Mouse (Mus musculus): ENCODE measurements around the gene Sec16b. TPM values are rescaled to one million over a fixed set of nuclear protein-coding genes. Genes with fewer than 3 reads are reported as not detected.

Sec16b gene
- 6.7 and 7.8 TPM in 2 replicates for polyA plus RNA-seq (2014; fragmentation: Nextera tagmentation; extraction: Ambion mirVana)

- Histone ChIP-seq H3K36me3 (ENCODE audit: control insufficient read depth, insufficient read depth, low read length) (no peaks in the 10 kb centered on the region), H3K27ac (ENCODE audit: low read depth) (no peak within 1 kb of the TSS), H3K9ac (ENCODE audit: low read length) (peak within 1 kb of the TSS; percentile 10; the same call in 1 of the 2 replicates), H3K4me2 (ENCODE audit: low read length) (peak within 1 kb of the TSS; percentile 23), H3K27me3 (replicated peaks; ENCODE audit: control insufficient read depth, insufficient read depth, low read length) (no peaks in the 10 kb centered on the region), H3K9me3 (ENCODE audit: control insufficient read depth, low read length) (no peaks in the 10 kb centered on the region), H3K4me3 (ENCODE audit: low read depth, low read length) (no peak within 1 kb of the TSS), H3K4me1 (replicated peaks; ENCODE audit: control insufficient read depth, insufficient read depth, low read length) (no peaks in the 10 kb centered on the region)
- ATAC-seq (replicated peaks; ENCODE audit: low FRiP score, low TSS enrichment, low read depth) (no peak), DNase-seq (ENCODE audit: low spot score) (peak; percentile 68)
- 24% methylated on average over 5 of the region's 5 CpGs for WGBS
Observed at GRCm38 (mm10) chr1:157506522-157506921, at the start of gene Sec16b. Gene Sec16b (plus strand): TSS chr1:157506728.

- ATAC-seq (replicated peaks; ENCODE audit: low FRiP score, low TSS enrichment, low read depth) = no peak
- Histone ChIP-seq H3K4me1 (replicated peaks; ENCODE audit: control insufficient read depth, insufficient read depth, low read length) (peaks cover 4% of the 10 kb centered on the region), H3K9ac (ENCODE audit: low read length) (no peak overlapping the region), H3K4me2 (ENCODE audit: low read length) (no peak overlapping the region), H3K27me3 (replicated peaks; ENCODE audit: control insufficient read depth, insufficient read depth, low read length) (no peaks in the 10 kb centered on the region), H3K36me3 (ENCODE audit: control insufficient read depth, insufficient read depth, low read length) (no peaks in the 10 kb centered on the region), H3K9me3 (ENCODE audit: control insufficient read depth, low read length) (no peaks in the 10 kb centered on the region), H3K27ac (ENCODE audit: low read depth) (no peak overlapping the region), H3K4me3 (ENCODE audit: low read depth, low read length) (no peak overlapping the region)
- no peak for DNase-seq (ENCODE audit: low spot score)
- WGBS = 95% methylated on average over 3 of the region's 3 CpGs
Observed at GRCm38 (mm10) chr1:157457789-157458188, 48.7 kb upstream of the Sec16b start.

GRCm38 (mm10) chr1:157458421-157459208, 47.9 kb upstream of the Sec16b start, which contains the start of gene Cryzl2:
Gene Cryzl2 (plus strand): TSS chr1:157458577.
- Histone ChIP-seq H3K4me3 (ENCODE audit: low read depth, low read length) (peak within 1 kb of the TSS; percentile 32), H3K4me2 (ENCODE audit: low read length) (peak within 1 kb of the TSS; percentile 64), H3K4me1 (replicated peaks; ENCODE audit: control insufficient read depth, insufficient read depth, low read length) (peaks cover 4% of the 10 kb centered on the region), H3K9ac (ENCODE audit: low read length) (peak within 1 kb of the TSS; percentile 51), H3K27me3 (replicated peaks; ENCODE audit: control insufficient read depth, insufficient read depth, low read length) (no peaks in the 10 kb centered on the region), H3K36me3 (ENCODE audit: control insufficient read depth, insufficient read depth, low read length) (no peaks in the 10 kb centered on the region), H3K9me3 (ENCODE audit: control insufficient read depth, low read length) (no peaks in the 10 kb centered on the region), H3K27ac (ENCODE audit: low read depth) (no peak within 1 kb of the TSS)
- 6% methylated on average over 27 of the region's 29 CpGs for WGBS
- peak; percentile 92 for ATAC-seq (replicated peaks; ENCODE audit: low FRiP score, low TSS enrichment, low read depth)
- peak; percentile 80 for DNase-seq (ENCODE audit: low spot score)

- H3K36me3 ChIP-seq (ENCODE audit: control insufficient read depth, insufficient read depth, low read length) = no peaks in the 10 kb centered on the region
- H3K4me1 ChIP-seq (replicated peaks; ENCODE audit: control insufficient read depth, insufficient read depth, low read length) = peaks cover 4% of the 10 kb centered on the region
- H3K27me3 ChIP-seq (replicated peaks; ENCODE audit: control insufficient read depth, insufficient read depth, low read length) = no peaks in the 10 kb centered on the region
- no peak overlapping the region for H3K9ac ChIP-seq (ENCODE audit: low read length)
- no peak overlapping the region for H3K27ac ChIP-seq (ENCODE audit: low read depth)
- H3K4me3 ChIP-seq (ENCODE audit: low read depth, low read length) = no peak overlapping the region
- H3K9me3 ChIP-seq (ENCODE audit: control insufficient read depth, low read length) = no peaks in the 10 kb centered on the region
- DNase-seq (ENCODE audit: low spot score) (no peak), ATAC-seq (replicated peaks; ENCODE audit: low FRiP score, low TSS enrichment, low read depth) (no peak)
- WGBS = 93% methylated on average over 5 of the region's 5 CpGs
- no peak overlapping the region for H3K4me2 ChIP-seq (ENCODE audit: low read length)
Observed at GRCm38 (mm10) chr1:157459904-157460303, 46.6 kb upstream of the Sec16b start.

- H3K27me3 ChIP-seq (replicated peaks; ENCODE audit: control insufficient read depth, insufficient read depth, low read length) = no peaks in the 10 kb centered on the region
- WGBS = 95% methylated on average over 5 of the region's 5 CpGs
- peaks cover 4% of the 10 kb centered on the region for H3K4me1 ChIP-seq (replicated peaks; ENCODE audit: control insufficient read depth, insufficient read depth, low read length)
- no peak overlapping the region for H3K27ac ChIP-seq (ENCODE audit: low read depth)
- H3K4me2 ChIP-seq (ENCODE audit: low read length) = no peak overlapping the region
- no peak overlapping the region for H3K4me3 ChIP-seq (ENCODE audit: low read depth, low read length)
- no peak overlapping the region for H3K9ac ChIP-seq (ENCODE audit: low read length)
- DNase-seq (ENCODE audit: low spot score) (no peak), ATAC-seq (replicated peaks; ENCODE audit: low FRiP score, low TSS enrichment, low read depth) (no peak)
- no peaks in the 10 kb centered on the region for H3K9me3 ChIP-seq (ENCODE audit: control insufficient read depth, low read length)
- H3K36me3 ChIP-seq (ENCODE audit: control insufficient read depth, insufficient read depth, low read length) = no peaks in the 10 kb centered on the region
Observed at GRCm38 (mm10) chr1:157461276-157461675, 45.3 kb upstream of the Sec16b start.

- DNase-seq (ENCODE audit: low spot score) (no peak), ATAC-seq (replicated peaks; ENCODE audit: low FRiP score, low TSS enrichment, low read depth) (no peak)
- 0 out of 2 replicates have a peak overlapping the region, but pooled peaks have one; percentile 1 for H3K27ac ChIP-seq (ENCODE audit: low read depth)
- H3K36me3 ChIP-seq (ENCODE audit: control insufficient read depth, insufficient read depth, low read length) = no peaks in the 10 kb centered on the region
- H3K4me1 ChIP-seq (replicated peaks; ENCODE audit: control insufficient read depth, insufficient read depth, low read length) = peaks cover 4% of the 10 kb centered on the region
- H3K4me2 ChIP-seq (ENCODE audit: low read length) = no peak overlapping the region
- H3K4me3 ChIP-seq (ENCODE audit: low read depth, low read length) = no peak overlapping the region
- H3K27me3 ChIP-seq (replicated peaks; ENCODE audit: control insufficient read depth, insufficient read depth, low read length) = no peaks in the 10 kb centered on the region
- no peak overlapping the region for H3K9ac ChIP-seq (ENCODE audit: low read length)
- no peaks in the 10 kb centered on the region for H3K9me3 ChIP-seq (ENCODE audit: control insufficient read depth, low read length)
- WGBS = 35% methylated on average over 3 of the region's 3 CpGs
Observed at GRCm38 (mm10) chr1:157462336-157462735, 44.2 kb upstream of the Sec16b start.

GRCm38 (mm10) chr1:157465194-157465593, 41.3 kb upstream of the Sec16b start:
- no peak overlapping the region for H3K4me3 ChIP-seq (ENCODE audit: low read depth, low read length)
- WGBS = 82% methylated on average over 3 of the region's 3 CpGs
- H3K4me1 ChIP-seq (replicated peaks; ENCODE audit: control insufficient read depth, insufficient read depth, low read length) = peaks cover 4% of the 10 kb centered on the region
- ATAC-seq (replicated peaks; ENCODE audit: low FRiP score, low TSS enrichment, low read depth) (no peak), DNase-seq (ENCODE audit: low spot score) (no peak)
- no peaks in the 10 kb centered on the region for H3K9me3 ChIP-seq (ENCODE audit: control insufficient read depth, low read length)
- no peak overlapping the region for H3K9ac ChIP-seq (ENCODE audit: low read length)
- no peak overlapping the region for H3K4me2 ChIP-seq (ENCODE audit: low read length)
- H3K27me3 ChIP-seq (replicated peaks; ENCODE audit: control insufficient read depth, insufficient read depth, low read length) = no peaks in the 10 kb centered on the region
- no peaks in the 10 kb centered on the region for H3K36me3 ChIP-seq (ENCODE audit: control insufficient read depth, insufficient read depth, low read length)
- no peak overlapping the region for H3K27ac ChIP-seq (ENCODE audit: low read depth)

- no peaks in the 10 kb centered on the region for H3K36me3 ChIP-seq (ENCODE audit: control insufficient read depth, insufficient read depth, low read length)
- H3K27me3 ChIP-seq (replicated peaks; ENCODE audit: control insufficient read depth, insufficient read depth, low read length) = no peaks in the 10 kb centered on the region
- H3K9ac ChIP-seq (ENCODE audit: low read length) = no peak overlapping the region
- DNase-seq (ENCODE audit: low spot score) = no peak
- no peak overlapping the region for H3K4me2 ChIP-seq (ENCODE audit: low read length)
- WGBS = 89% methylated on average over 8 of the region's 8 CpGs
- no peak overlapping the region for H3K4me3 ChIP-seq (ENCODE audit: low read depth, low read length)
- no peak overlapping the region for H3K27ac ChIP-seq (ENCODE audit: low read depth)
- no peaks in the 10 kb centered on the region for H3K4me1 ChIP-seq (replicated peaks; ENCODE audit: control insufficient read depth, insufficient read depth, low read length)
- ATAC-seq (replicated peaks; ENCODE audit: low FRiP score, low TSS enrichment, low read depth) = no peak
- no peaks in the 10 kb centered on the region for H3K9me3 ChIP-seq (ENCODE audit: control insufficient read depth, low read length)
Observed at GRCm38 (mm10) chr1:157467866-157468265, 38.7 kb upstream of the Sec16b start.

Measured in intestine, embryonic 14.5 days (tissue).